Mouse (Mus musculus) hindbrain, embryonic 14.5 days (tissue): ENCODE measurements around the gene Cd40. TPM values are rescaled to one million over a fixed set of nuclear protein-coding genes. Genes with fewer than 3 reads are reported as not detected.

ENCODE experiments used
- ATAC-seq: fragments of 200-750 bp; cut with Nextera tagmentation; 2 replicates; pipeline ENCODE4 v1.8.0; 2017; ENCODE audit warnings: moderate number of reproducible peaks, mild to moderate bottlenecking, moderate TSS enrichment, moderate library complexity; ENCODE audit not compliant: low FRiP score
- DNase-seq: peaks from one replicate; pipeline ENCODE4 v3.0.0-alpha.2; 2015; ENCODE audit warnings: low spot score
- H3K27ac ChIP-seq: fragments of 300-500 bp; sonication (generic); 2 replicates; pipeline ENCODE4 v1.5.1; 2014; ENCODE audit warnings: mild to moderate bottlenecking, moderate library complexity
- H3K27me3 ChIP-seq: fragments of 300-500 bp; sonication (generic); 2 replicates; pipeline ENCODE4 v1.6.1; 2014; ENCODE audit warnings: mild to moderate bottlenecking, low read length, mixed read lengths; ENCODE audit not compliant: control insufficient read depth, insufficient read depth
- H3K36me3 ChIP-seq: fragments of 300-500 bp; sonication (generic); replicated peaks from 2 replicates; pipeline ENCODE4 v1.6.1; 2014; ENCODE audit not compliant: control insufficient read depth, insufficient read depth
- H3K4me1 ChIP-seq: fragments of 300-500 bp; sonication (generic); replicated peaks from 2 replicates; pipeline ENCODE4 v1.6.1; 2014; ENCODE audit warnings: antibody characterized with exemption, low read length, mixed read lengths; ENCODE audit not compliant: control insufficient read depth, insufficient read depth
- H3K4me2 ChIP-seq: fragments of 300-500 bp; sonication (generic); replicated peaks from 2 replicates; pipeline ENCODE4 v1.6.1; 2014; ENCODE audit warnings: mild to moderate bottlenecking, moderate library complexity
- H3K4me3 ChIP-seq: fragments of 300-500 bp; sonication (generic); replicated peaks from 2 replicates; pipeline ENCODE4 v1.5.1; 2014; ENCODE audit warnings: mild to moderate bottlenecking, low read length
- H3K9ac ChIP-seq: fragments of 300-500 bp; sonication (generic); 2 replicates; pipeline ENCODE4 v1.6.1; 2014
- H3K9me3 ChIP-seq: fragments of 300-500 bp; sonication (generic); 2 replicates; pipeline ENCODE4 v1.6.1; 2016; ENCODE audit warnings: low read length; ENCODE audit not compliant: control insufficient read depth
- WGBS: fragments of 180-500 bp; shearing (Covaris S2); extraction: QIAGEN DNeasy Blood & Tissue Kit; methylation state at CpG from one replicate; pipeline ENCODE4 v1.1.7; 2014; 5-methylcytosine and 5-hydroxymethylcytosine counted together
- polyA plus RNA-seq: library from polyadenylated mRNA; unstranded; fragments of >200 nt; fragmentation: Nextera tagmentation; extraction: Ambion mirVana; gene quantifications from 2 replicates; pipeline ENCODE4 v1.2.1, GENCODE M21; 2014

Gene Cd40
- polyA plus RNA-seq, 1 experiment from 2014 or later, result 8.3 TPM

DNA sequence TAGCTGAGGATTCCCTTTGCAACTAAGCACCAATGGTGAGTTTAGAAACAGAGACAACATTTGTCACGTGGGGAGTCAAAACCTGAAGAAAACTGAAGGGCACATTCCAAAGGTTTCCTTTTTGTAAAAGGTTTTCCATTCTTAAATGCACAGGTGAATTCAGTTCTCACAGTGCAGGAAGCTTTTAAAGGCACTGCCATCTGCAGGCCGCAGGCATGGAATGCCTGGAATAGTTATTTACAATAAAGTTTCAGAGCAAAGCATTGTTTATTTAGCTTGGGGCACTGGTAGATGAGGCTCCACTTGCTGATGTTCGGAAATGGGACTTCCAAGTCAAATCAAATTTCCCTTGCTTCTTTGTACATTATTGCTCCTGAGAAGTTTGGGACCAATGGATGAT lies 22.9 kb upstream of the Cd40 start:
- H3K9ac ChIP-seq, result peak overlapping the region; percentile 98; the same call in 1 of the 2 replicates
- no peaks in the 10 kb centered on the region for H3K27me3 ChIP-seq
- peak; percentile 33 for DNase-seq
- H3K36me3 ChIP-seq, result no peaks in the 10 kb centered on the region
- peak overlapping the region; percentile 92 for H3K4me2 ChIP-seq
- peaks cover 38% of the 10 kb centered on the region for H3K4me1 ChIP-seq
- H3K9me3 ChIP-seq, result no peaks in the 10 kb centered on the region
- H3K4me3 ChIP-seq, result peak overlapping the region; percentile 93
- no peak for ATAC-seq
- 47% methylated on average over 3 of the region's 3 CpGs for WGBS
- no peak overlapping the region for H3K27ac ChIP-seq

DNA sequence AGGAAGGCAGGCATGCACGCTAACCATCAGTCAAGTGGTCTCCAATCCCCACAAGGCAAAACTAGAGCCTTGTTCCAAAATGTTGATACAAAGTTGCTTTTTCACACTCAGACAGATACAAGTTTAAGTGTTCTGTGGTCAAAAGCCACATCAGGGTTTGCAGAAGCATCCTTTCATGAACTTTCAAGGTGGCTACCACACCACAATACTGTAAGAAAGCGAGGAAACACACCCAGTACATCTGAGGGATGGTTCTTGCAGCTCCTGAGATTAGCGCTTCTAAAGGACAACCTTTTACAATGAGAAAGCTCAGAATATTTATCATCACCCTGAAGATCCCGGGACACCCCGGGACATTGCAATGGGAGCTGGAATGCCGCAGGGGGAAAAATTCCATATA lies 22.1 kb upstream of the Cd40 start:
- Histone ChIP-seq H3K27me3 (no peaks in the 10 kb centered on the region), H3K9ac (peak overlapping the region; percentile 98)

DNA sequence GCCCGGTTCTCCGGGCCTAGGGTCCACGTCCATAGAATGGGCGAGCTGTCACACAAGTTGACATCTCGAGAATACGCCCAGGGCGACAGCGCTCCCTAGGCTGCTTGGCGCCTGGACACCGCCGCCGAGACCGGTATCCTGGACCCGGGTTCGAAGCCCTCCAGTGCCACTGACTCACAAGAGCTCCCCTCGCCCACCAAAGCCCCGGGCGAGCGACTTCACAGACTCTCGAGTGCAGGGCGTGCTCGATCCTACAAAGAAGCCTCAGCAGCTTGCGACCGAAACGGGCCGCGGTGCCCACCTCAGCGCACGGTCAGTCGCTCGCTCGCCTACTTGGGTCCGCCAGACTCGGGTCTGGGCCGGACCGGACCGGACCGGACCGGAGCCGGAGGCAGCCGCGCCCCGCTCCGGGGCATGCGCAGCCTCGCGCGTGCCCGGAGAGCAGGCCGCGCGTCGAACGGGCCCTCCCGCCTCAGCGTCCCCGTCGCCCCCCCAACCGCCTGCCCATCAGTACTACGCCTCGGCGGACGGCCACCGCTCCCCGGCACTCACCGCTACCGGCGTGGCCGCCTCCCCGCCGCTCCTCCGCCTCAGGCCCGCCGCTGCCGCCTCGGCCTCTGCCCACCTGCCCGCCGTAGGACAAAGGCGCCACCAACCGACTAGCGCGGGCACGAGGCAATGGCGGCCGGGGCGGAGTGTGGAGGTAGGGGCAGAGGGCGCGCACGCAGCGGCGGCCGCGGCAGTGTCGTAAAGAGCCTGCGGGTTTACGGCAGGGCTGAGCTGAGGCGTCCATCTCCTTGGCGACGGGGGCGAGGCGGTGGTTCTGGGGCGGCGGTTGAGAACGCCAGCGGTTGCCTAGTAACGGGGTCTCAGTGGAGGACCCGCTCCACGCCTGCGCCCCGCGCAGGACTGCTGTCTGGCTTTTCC lies 21.0 kb upstream of the Cd40 start, which contains the start of gene Ncoa5:
Gene Ncoa5, minus strand, starts transcription at position 737 of the 927 bp plus-strand sequence.
- no peaks in the 10 kb centered on the region for H3K27me3 ChIP-seq
- peak within 1 kb of the TSS; percentile 92 for H3K4me2 ChIP-seq
- H3K9ac ChIP-seq, result peak within 1 kb of the TSS; percentile 98
- no peaks in the 10 kb centered on the region for H3K9me3 ChIP-seq
- H3K4me3 ChIP-seq, result peak within 1 kb of the TSS; percentile 93
- H3K4me1 ChIP-seq, result peaks cover 34% of the 10 kb centered on the region
- ATAC-seq (peak; percentile 97), DNase-seq (peak; percentile 98)
- H3K36me3 ChIP-seq, result no peaks in the 10 kb centered on the region
- peak within 1 kb of the TSS; percentile 91 for H3K27ac ChIP-seq
- WGBS, result under 1% methylated on average over 95 of the region's 111 CpGs

More for the DNA sequence above, 22.1 kb upstream of the Cd40 start:
- no peaks in the 10 kb centered on the region for H3K9me3 ChIP-seq
- H3K27ac ChIP-seq, result no peak overlapping the region
- 37% methylated on average over 6 of the region's 6 CpGs for WGBS
- peak overlapping the region; percentile 93 for H3K4me3 ChIP-seq
- ATAC-seq (no peak), DNase-seq (no peak)
- peak overlapping the region; percentile 92 for H3K4me2 ChIP-seq
- no peaks in the 10 kb centered on the region for H3K36me3 ChIP-seq
- H3K4me1 ChIP-seq, result peaks cover 38% of the 10 kb centered on the region

DNA sequence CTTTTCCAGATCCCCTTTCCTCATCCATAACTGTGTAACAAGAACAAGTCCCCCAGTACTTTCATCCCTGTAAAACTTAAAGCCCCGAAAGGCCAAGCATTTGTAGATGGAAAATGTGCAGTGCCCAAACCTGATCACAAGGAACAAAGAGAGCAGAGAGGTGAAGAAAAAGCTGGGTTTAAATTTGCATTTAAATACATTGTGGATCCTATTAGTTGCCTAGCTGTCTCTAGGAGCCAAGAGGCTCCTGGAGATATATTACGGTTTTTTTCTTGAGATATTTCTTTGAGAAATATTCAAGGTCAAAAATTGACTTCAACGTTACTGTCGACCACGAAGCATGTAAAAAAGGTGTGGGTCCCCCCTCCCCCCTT lies 20.4 kb upstream of the Cd40 start:
- H3K9me3 ChIP-seq, result no peaks in the 10 kb centered on the region
- peak overlapping the region; percentile 45 for H3K4me2 ChIP-seq
- WGBS, result 9% methylated on average over 5 of the region's 5 CpGs
- peak overlapping the region; percentile 91 for H3K27ac ChIP-seq
- H3K4me1 ChIP-seq, result peaks cover 34% of the 10 kb centered on the region
- H3K27me3 ChIP-seq, result no peaks in the 10 kb centered on the region
- ATAC-seq (no peak), DNase-seq (no peak)
- H3K36me3 ChIP-seq, result no peaks in the 10 kb centered on the region
- H3K9ac ChIP-seq, result peak overlapping the region; percentile 7
- H3K4me3 ChIP-seq, result peak overlapping the region; percentile 93

DNA sequence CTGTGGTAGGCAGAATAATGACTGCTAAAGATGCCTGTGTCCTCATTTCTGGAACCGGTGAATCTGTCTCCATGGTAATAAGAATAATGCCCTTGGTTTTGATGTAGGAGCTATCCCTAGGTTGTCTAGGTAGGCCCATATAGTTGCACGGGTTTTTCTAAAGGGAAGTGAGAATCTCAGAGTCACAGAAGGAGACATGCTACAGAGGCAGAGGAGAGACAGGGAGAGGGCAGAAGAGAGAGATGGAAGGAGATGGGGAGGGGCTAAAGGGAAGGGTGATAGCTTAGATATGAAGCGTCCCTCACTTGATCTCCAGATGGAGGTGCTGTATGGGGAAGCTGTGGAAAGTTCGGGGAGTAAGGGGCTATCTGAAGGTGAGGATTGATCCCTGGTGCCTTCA lies 18.0 kb upstream of the Cd40 start:
- WGBS, result 61% methylated on average over 4 of the region's 4 CpGs
- Histone ChIP-seq H3K4me2 (no peak overlapping the region), H3K36me3 (no peaks in the 10 kb centered on the region), H3K4me3 (no peak overlapping the region), H3K27ac (no peak overlapping the region), H3K27me3 (no peaks in the 10 kb centered on the region), H3K9ac (no peak overlapping the region), H3K4me1 (peaks cover 18% of the 10 kb centered on the region), H3K9me3 (no peaks in the 10 kb centered on the region)
- ATAC-seq (no peak), DNase-seq (no peak)

DNA sequence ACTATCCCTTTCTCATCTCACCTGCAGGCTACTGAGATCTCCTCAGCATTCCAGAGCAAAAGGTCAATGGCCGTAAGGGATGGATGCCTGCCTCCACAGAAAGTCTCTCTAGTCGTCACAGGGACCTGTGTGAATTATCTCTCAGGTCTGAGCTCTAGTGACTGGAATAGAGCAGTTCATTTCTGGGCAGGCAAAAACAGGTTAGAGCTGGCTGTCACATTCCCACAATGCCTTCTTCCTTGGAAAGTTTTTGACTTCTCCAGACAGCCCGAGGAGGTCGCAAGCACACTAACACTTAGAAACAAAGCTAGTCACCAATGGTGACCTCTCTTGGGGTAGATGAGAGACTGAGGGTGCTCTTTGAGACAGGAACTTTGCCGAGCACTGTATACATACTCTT lies 13.3 kb upstream of the Cd40 start:
- no peak for DNase-seq
- Histone ChIP-seq H3K36me3 (no peaks in the 10 kb centered on the region), H3K9me3 (no peaks in the 10 kb centered on the region), H3K27me3 (no peaks in the 10 kb centered on the region), H3K27ac (peak overlapping the region; percentile 70), H3K4me2 (no peak overlapping the region), H3K4me1 (peaks cover 9% of the 10 kb centered on the region), H3K4me3 (no peak overlapping the region), H3K9ac (no peak overlapping the region)
- WGBS, result 83% methylated on average over 5 of the region's 5 CpGs
- ATAC-seq, result no peak

DNA sequence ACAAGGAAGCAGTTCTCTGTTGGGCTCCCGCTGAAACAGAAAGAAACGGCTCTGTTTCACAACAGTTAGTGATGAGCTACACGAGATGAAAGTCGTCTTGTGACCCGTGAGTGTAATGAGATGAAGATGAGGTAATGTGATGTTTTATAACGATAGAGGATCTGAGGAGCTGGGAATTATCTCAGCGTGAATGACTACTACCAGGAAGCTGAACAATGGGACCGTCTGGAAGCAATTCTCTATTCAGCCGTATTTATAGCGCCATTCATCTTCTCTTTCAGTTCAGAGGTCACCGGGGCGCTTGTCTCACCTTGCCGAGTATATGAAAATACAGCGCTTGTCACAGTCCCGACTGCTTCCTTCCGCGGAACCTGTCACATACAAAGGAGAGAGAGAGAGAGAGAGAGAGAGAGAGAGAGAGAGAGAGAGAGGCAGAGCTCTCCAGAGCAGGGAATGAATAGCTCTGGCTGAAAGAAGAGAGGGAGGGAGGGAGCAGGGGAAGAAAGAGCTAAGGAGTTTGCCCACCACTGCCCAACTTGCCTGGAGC lies 12.3 kb upstream of the Cd40 start:
- Histone ChIP-seq H3K4me2 (peak overlapping the region; percentile 45), H3K9ac (peak overlapping the region; percentile 39), H3K27ac (peak overlapping the region; percentile 70), H3K4me3 (peak overlapping the region; percentile 9), H3K36me3 (no peaks in the 10 kb centered on the region), H3K9me3 (no peaks in the 10 kb centered on the region), H3K27me3 (no peaks in the 10 kb centered on the region), H3K4me1 (peaks cover 9% of the 10 kb centered on the region)
- DNase-seq (peak; percentile 63), ATAC-seq (peak; percentile 61)
- 3% methylated on average over 17 of the region's 17 CpGs for WGBS

DNA sequence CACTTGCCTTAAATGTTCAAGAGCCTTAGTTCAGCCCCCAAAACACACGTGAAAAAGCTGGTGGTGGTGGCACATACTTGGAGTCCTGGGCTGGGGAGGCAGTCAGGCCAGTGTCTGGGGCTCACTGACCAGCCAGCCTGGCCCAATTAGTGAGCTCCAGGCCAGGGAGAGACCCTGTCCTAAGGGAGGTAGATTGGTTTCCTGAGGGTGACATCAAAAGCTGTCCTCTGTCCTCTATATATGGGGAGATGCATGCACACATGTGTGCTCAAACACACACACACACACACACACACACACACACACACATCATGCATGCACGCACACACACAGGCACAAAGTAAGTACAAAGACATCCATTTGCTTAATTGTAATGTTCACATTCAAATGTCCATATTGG lies 11.7 kb upstream of the Cd40 start:
- ATAC-seq (peak; percentile 33; the same call in 1 of the 2 replicates), DNase-seq (no peak)
- H3K9me3 ChIP-seq, result no peaks in the 10 kb centered on the region
- no peaks in the 10 kb centered on the region for H3K27me3 ChIP-seq
- H3K9ac ChIP-seq, result peak overlapping the region; percentile 39; the same call in 1 of the 2 replicates
- H3K4me1 ChIP-seq, result peaks cover 9% of the 10 kb centered on the region
- peak overlapping the region; percentile 45 for H3K4me2 ChIP-seq
- H3K4me3 ChIP-seq, result no peak overlapping the region
- H3K36me3 ChIP-seq, result no peaks in the 10 kb centered on the region
- WGBS, result 43% methylated on average over 2 of the region's 2 CpGs
- H3K27ac ChIP-seq, result peak overlapping the region; percentile 70

DNA sequence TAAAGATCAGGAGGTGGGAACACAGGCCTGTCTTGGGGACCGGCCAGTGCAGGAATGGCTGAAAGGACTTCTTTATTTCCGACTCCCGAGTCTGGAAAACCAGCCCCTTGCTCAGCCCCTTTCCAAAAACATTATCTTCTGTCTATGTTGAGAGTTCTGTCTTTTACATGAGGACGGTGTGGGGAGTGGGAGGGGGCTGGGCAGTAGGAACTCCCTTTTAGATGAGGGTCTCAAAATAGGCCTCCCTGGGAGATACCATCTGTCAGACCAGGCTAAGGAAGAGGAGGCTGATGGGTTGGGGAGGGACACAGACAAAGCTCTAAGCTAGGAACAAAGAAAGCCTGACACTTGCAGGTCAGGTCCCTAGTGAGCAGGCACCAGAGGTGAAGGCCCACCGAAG lies 6.4 kb upstream of the Cd40 start:
- Histone ChIP-seq H3K27ac (no peak overlapping the region), H3K27me3 (no peaks in the 10 kb centered on the region), H3K9me3 (no peaks in the 10 kb centered on the region), H3K4me2 (no peak overlapping the region), H3K4me3 (no peak overlapping the region), H3K9ac (no peak overlapping the region), H3K36me3 (no peaks in the 10 kb centered on the region), H3K4me1 (peaks cover 1% of the 10 kb centered on the region)
- 40% methylated on average over 5 of the region's 5 CpGs for WGBS
- ATAC-seq, result no peak
- no peak for DNase-seq
